Comparison of ENCODE assay signal across 8 mouse cellular contexts in the genomic region with DNA sequence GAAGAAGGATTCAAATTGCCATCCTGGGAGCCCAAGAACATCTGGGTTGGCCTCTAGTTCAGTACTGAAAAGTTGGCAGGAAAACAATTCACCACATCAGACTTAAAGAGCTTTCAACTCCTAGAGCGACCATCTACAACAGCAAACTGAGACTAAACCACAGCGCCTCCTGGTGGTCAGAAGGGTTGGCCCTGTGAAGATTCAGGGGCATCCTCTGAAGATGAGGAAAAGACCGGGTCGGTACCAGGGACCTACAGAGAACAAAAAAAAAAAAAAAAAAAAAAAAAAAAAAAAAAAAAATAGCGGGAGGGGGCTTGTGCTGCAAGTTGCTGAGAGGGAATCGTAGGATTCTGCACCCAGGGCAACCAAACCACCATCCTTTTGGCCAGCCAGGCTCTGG. TPM values are rescaled to one million over a fixed set of nuclear protein-coding genes. Genes with fewer than 3 reads are reported as not detected.
DNase-seq lines count a peak whose midpoint lies in the region; ATAC-seq lines count a peak whose summit lies in the region.

No protein-coding gene starts in this region.

- peak; percentile 78 for ATAC-seq in erythroid progenitor cell, adult 5-6 weeks (replicated peaks; ENCODE audit: low FRiP score, poor library complexity, severe bottlenecking)

- DNase-seq in cerebellum, postnatal 36 days, result peak; percentile 24 to 37
- DNase-seq in cerebellum, adult 9-11 months, result no peak
- peak; percentile 52 for DNase-seq in urinary bladder, postnatal 25 days (ENCODE audit: low spot score)
- DNase-seq in urinary bladder, postnatal 4 days (ENCODE audit: low spot score in 2 of 2), result no peak
- DNase-seq in kidney, postnatal 25 days, result peak; percentile 57 to 78
- DNase-seq in naive thymus-derived CD4-positive, alpha-beta T cell, adult 2 months (ENCODE audit: low read depth), result peak; percentile 94
- peak; percentile 47 for DNase-seq in yolk sac, embryonic 10.5 days (ENCODE audit: low spot score)

RNA-seq across cellular contexts. Expression of gene Lrrc3c, which starts 0.7 kb away (rescaled TPM):
- not detected in 2 replicates for total RNA-seq in erythroid progenitor cell, adult 5-6 weeks (2015; ENCODE audit: low replicate concordance)
- total RNA-seq in erythroid progenitor cell, adult 5-6 weeks (2017; ENCODE audit: low replicate concordance), result not detected in 2 replicates

RNA-seq across cellular contexts. Expression of gene Ormdl3, which starts 10.2 kb away (rescaled TPM):
- 54.5 and 58.4 TPM in 2 replicates for total RNA-seq in erythroid progenitor cell, adult 5-6 weeks (2015; ENCODE audit: low replicate concordance)
- 68.6 and 79.1 TPM in 2 replicates for total RNA-seq in erythroid progenitor cell, adult 5-6 weeks (2017; ENCODE audit: low replicate concordance)

RNA-seq across cellular contexts. Expression of gene Gm12355, which starts 28.1 kb away (rescaled TPM):
- 5.4 TPM in 1 of 2 replicates, not detected in the other for total RNA-seq in erythroid progenitor cell, adult 5-6 weeks (2015; ENCODE audit: low replicate concordance)
- 1.1 and 3.9 TPM in 2 replicates for total RNA-seq in erythroid progenitor cell, adult 5-6 weeks (2017; ENCODE audit: low replicate concordance)

RNA-seq across cellular contexts. Expression of gene Gsdma3, which starts 28.8 kb away (rescaled TPM):
- total RNA-seq in erythroid progenitor cell, adult 5-6 weeks (2015; ENCODE audit: low replicate concordance), result not detected in 2 replicates
- total RNA-seq in erythroid progenitor cell, adult 5-6 weeks (2017; ENCODE audit: low replicate concordance), result not detected in 2 replicates

RNA-seq across cellular contexts. Expression of gene Zpbp2, which starts 46.5 kb away (rescaled TPM):
- 7.5 and 8.3 TPM in 2 replicates for total RNA-seq in erythroid progenitor cell, adult 5-6 weeks (2015; ENCODE audit: low replicate concordance)
- total RNA-seq in erythroid progenitor cell, adult 5-6 weeks (2017; ENCODE audit: low replicate concordance), result 3.1 and 13.2 TPM in 2 replicates

Comparison
In these comparisons a context has a peak if more than half of its experiments do, and no peak if none do; other contexts are left out.
1. DNase-seq: peak in cerebellum, postnatal 36 days (2 of 2), urinary bladder, postnatal 25 days (single experiment), kidney, postnatal 25 days (2 of 2), naive thymus-derived CD4-positive, alpha-beta T cell, adult 2 months (single experiment) and yolk sac, embryonic 10.5 days (single experiment); none in cerebellum, adult 9-11 months (single experiment) and urinary bladder, postnatal 4 days (0 of 2).